Mouse (Mus musculus) mammary gland, adult 2 months (tissue): Measurements from ENCODE around the gene Acsl1. TPM values are rescaled to one million over a fixed set of nuclear protein-coding genes. Genes with fewer than 3 reads are reported as not detected.

Source experiments
- polyA plus RNA-seq: library from polyadenylated mRNA; depleted of rRNA; stranded (reverse); fragments of >200 nt; gene quantifications from 2 replicates; pipeline ENCODE4 v1.2.3, GENCODE M21; 2012; ENCODE audit warnings: low replicate concordance; rRNA removed

Gene Acsl1
- polyA plus RNA-seq = 263 and 321 TPM in 2 replicates

DNA sequence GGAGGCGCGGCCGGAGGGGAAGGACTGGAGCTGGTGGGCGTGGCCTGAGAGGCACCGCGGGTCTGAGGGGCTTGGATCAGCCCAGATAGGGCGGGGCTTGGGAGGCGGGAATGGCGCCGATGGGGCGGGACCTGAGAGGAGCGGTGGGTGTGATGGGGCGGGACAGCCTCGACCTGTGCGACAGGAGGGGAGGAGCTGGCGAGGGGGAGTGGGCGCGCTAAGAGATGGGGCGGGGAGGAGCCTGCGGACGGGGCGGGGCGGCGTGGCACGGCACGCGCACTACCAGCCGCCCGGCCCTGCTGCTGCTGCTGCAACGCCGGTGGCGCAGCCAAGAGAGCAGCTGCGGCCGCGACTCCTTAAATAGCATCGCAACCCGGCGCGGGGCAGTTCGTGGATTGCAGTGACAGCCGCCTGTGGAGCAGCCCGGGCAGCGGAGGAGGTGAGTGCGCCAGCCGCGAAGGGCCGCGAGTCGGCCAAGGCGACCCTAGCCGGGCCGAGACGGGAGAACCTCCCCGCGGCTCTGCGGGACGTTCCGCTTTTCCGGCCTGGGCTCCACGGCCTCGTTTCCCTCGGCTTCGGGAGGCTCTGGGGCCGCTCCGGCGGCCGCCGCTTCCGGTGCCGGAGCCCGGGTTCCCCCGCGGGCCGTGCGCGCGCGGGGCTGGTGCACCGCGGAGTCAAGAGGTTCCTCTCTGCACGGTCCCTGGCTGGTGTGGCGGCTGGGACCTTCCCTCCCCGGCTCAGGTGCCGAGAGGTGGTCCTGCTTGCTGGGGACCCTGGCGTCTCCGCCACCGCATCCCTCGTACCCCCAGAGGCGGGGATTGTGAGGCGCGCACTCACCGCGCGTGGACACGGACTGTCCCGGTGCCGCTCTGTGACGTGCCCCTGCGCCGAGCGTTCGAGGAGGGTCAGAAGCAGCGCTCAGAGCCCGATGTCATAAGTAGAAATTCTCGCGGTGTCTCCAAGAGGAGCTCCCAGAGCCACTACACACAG, at the start of gene Acsl1:
TSS of gene Acsl1 (plus strand) at position 246 of the 990 bp plus-strand sequence.

GRCm38 (mm10) chr8:46551615-46552440, 81.0 kb downstream of the Acsl1 start, which contains the start of gene Cenpu:
Cenpu (plus strand) TSS chr8:46552028.

Other genes starting within 250 kb of the Acsl1 start
- gene Helt, start 176.4 kb upstream of the Acsl1 start, polyA plus RNA-seq = 0.49 TPM in 1 of 2 replicates, not detected in the other
- 0.36 and 1.5 TPM in 2 replicates for gene Cenpu, start 81.0 kb downstream of the Acsl1 start, polyA plus RNA-seq
- gene Primpol, start 146.2 kb downstream of the Acsl1 start, polyA plus RNA-seq = 0.91 and 1.6 TPM in 2 replicates
- 4.5 and 7.7 TPM in 2 replicates for gene Casp3, start 146.3 kb downstream of the Acsl1 start, polyA plus RNA-seq